Mouse (Mus musculus) hindbrain, postnatal 0 days (tissue): ENCODE data around the gene Taf12. TPM values are rescaled to one million over a fixed set of nuclear protein-coding genes. Genes with fewer than 3 reads are reported as not detected.

Experiments used
- ATAC-seq: fragments of 200-750 bp; cut with Nextera tagmentation; 2 replicates; pipeline ENCODE4 v1.8.0; 2017; ENCODE audit warnings: mild to moderate bottlenecking, moderate TSS enrichment, moderate library complexity
- DNase-seq: peaks from one replicate; pipeline ENCODE4 v3.0.0-alpha.2; 2015; ENCODE audit warnings: low spot score
- H3K27ac ChIP-seq: fragments of 300-500 bp; sonication (generic); 2 replicates; pipeline ENCODE4 v1.5.1; 2014; ENCODE audit warnings: mild to moderate bottlenecking
- H3K27me3 ChIP-seq: fragments of 300-500 bp; sonication (generic); 2 replicates; pipeline ENCODE4 v1.6.1; 2014; ENCODE audit warnings: low read length, mixed read lengths; ENCODE audit not compliant: insufficient read depth
- H3K36me3 ChIP-seq: fragments of 300-500 bp; sonication (generic); 2 replicates; pipeline ENCODE4 v1.6.1; 2014; ENCODE audit warnings: low read length, mixed read lengths; ENCODE audit not compliant: insufficient read depth
- H3K4me1 ChIP-seq: fragments of 300-500 bp; sonication (generic); 2 replicates; pipeline ENCODE4 v1.6.1; 2014; ENCODE audit warnings: antibody characterized with exemption, low read length, mixed read lengths; ENCODE audit not compliant: insufficient read depth
- H3K4me2 ChIP-seq: fragments of 300-500 bp; sonication (generic); 2 replicates; pipeline ENCODE4 v1.6.1; 2014; ENCODE audit warnings: low read depth, mild to moderate bottlenecking, low read length, moderate library complexity, mixed read lengths
- H3K4me3 ChIP-seq: fragments of 300-500 bp; sonication (generic); 2 replicates; pipeline ENCODE4 v1.5.1; 2014; ENCODE audit warnings: low read length
- H3K9ac ChIP-seq: fragments of 300-500 bp; sonication (generic); replicated peaks from 2 replicates; pipeline ENCODE4 v1.6.1; 2014; ENCODE audit warnings: mild to moderate bottlenecking, low read length, moderate library complexity, mixed read lengths
- H3K9me3 ChIP-seq: fragments of 300-500 bp; sonication (generic); 2 replicates; pipeline ENCODE4 v1.6.1; 2016; ENCODE audit warnings: low read length, mixed read lengths
- CTCF ChIP-seq: IDR thresholded peaks from 2 replicates; pipeline ENCODE4 v1.5.1; 2016; ENCODE audit warnings: antibody characterized with exemption, control low read depth, low read depth
- WGBS: fragments of 180-500 bp; shearing (Covaris S2); extraction: QIAGEN DNeasy Blood & Tissue Kit; methylation state at CpG from one replicate; pipeline ENCODE4 v1.1.7; 2014; 5-methylcytosine and 5-hydroxymethylcytosine counted together
- polyA plus RNA-seq: library from polyadenylated mRNA; unstranded; fragments of >200 nt; fragmentation: Nextera tagmentation; extraction: Ambion mirVana; gene quantifications from 2 replicates; pipeline ENCODE4 v1.2.1, GENCODE M21; 2015
- total RNA-seq: library from RNA; depleted of rRNA; stranded (reverse); fragments of >200 nt; gene quantifications from 2 replicates; pipeline ENCODE4 v1.2.3, GENCODE M21; 2014

Taf12 gene
- total and polyA plus RNA-seq, 2 experiments from 2014 or later = 7.6 to 30.5 TPM

DNA sequence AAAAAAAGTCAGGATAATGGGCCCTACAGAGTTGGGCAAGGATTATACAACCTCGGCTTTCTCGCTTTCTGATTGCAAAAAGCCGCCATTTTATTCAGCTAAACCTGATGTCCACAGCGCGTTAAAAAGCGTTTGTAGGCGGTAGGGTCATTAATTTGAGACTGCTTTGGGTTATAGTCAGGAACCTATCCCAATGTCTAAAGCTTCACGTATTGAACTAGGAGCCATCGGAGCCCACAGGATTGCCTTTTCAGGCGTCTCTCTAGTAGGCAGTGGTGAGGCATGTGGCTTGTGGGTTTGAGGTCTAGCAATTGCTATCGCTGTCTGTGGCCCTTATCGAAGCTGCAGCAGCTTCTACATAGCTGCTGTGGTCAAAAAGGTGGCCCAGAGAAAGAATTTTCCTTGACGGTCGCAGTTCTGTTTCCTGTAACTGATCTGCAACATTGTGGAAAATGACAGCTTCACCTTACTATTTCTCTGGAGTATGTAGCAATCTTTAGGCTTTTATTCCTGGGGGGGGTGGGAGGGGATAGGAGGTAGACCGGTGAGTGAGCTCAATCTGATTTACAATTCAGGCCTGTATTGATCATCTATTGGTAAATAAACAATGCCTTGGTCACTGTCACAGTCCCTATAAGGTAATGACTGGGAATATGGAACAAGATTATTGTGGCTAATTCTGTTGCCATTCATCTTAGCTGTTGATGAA, 35.1 kb downstream of the Taf12 start:
- under 1% methylated on average over 15 of the region's 15 CpGs for WGBS

DNA sequence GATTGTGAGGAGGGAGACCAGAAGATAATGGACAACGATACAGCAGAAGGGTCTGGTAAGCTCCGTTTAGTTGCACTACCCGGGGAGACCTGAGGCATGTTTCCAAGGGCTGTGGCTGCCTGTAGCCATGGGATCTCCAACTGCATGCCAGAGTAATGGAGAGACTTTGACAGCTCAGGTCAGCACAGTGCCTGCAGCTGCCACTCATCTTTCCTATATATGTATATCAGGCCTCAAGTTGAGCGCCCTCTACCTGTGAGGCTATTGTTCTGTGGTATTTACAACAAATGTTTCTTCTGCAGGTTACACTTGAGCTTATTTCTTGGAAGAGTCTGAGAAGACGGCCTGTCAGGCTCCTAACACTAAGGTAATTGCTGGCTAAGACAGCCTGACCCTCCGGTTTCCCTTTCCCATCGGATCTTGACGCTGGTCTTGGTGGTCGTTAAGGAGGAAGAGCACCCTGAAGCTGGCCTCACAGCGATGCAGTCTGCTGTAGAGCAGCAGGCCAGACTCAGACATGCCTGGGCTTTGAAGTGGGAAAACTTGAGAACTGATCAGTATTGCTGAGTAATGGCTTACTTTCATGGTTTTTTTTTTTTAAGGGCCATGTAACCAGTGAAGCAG, 35.8 kb downstream of the Taf12 start:
- H3K4me2 ChIP-seq = peak overlapping the region; percentile 78
- H3K27ac ChIP-seq = peak overlapping the region; percentile 95
- ATAC-seq = peak; percentile 49
- 32% methylated on average over 10 of the region's 10 CpGs for WGBS
- no peaks in the 10 kb centered on the region for H3K9me3 ChIP-seq
- peak; percentile 50 for DNase-seq
- peak; percentile 61 for TF ChIP-seq CTCF
- peaks cover 22% of the 10 kb centered on the region for H3K36me3 ChIP-seq
- 0 out of 2 replicates have a peak, but pooled peaks cover 4% of the 10 kb centered on the region for H3K4me1 ChIP-seq
- peak overlapping the region; percentile 74 for H3K4me3 ChIP-seq
- H3K27me3 ChIP-seq = no peaks in the 10 kb centered on the region
- peak overlapping the region; percentile 92 for H3K9ac ChIP-seq

More for the DNA sequence above, 35.1 kb downstream of the Taf12 start:
- DNase-seq (peak; percentile 61), ATAC-seq (no peak)
- H3K4me1 ChIP-seq = 0 out of 2 replicates have a peak, but pooled peaks cover 4% of the 10 kb centered on the region
- no peaks in the 10 kb centered on the region for H3K27me3 ChIP-seq
- H3K4me3 ChIP-seq = peak overlapping the region; percentile 74
- no peak for TF ChIP-seq CTCF
- H3K9me3 ChIP-seq = no peaks in the 10 kb centered on the region
- peaks cover 22% of the 10 kb centered on the region for H3K36me3 ChIP-seq
- peak overlapping the region; percentile 78 for H3K4me2 ChIP-seq
- peak overlapping the region; percentile 92 for H3K9ac ChIP-seq
- peak overlapping the region; percentile 95 for H3K27ac ChIP-seq

DNA sequence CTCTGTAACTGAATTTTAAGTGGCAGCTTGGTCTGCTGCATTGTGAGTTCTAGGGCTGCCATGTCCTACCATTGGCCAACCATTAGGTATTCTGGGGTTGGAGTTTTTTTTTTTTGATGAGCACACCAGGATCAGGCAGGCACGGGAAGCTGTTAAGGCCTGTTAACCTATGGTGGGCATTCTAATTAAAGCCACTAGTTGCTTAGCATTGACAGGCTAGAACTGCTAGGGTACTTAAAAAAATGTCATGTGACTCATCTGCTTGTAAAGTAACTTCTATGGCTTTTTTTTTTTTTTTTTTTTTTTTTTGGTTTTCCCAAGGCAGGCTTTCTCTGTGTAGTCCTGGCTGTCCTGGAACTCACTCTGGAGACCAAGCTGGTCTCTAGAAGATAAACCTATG, 37.0 kb downstream of the Taf12 start:
- H3K9me3 ChIP-seq = no peaks in the 10 kb centered on the region
- DNase-seq = no peak
- H3K36me3 ChIP-seq = peaks cover 27% of the 10 kb centered on the region
- no peak for TF ChIP-seq CTCF
- 43% methylated on average over 1 of the region's 1 CpGs for whole genome bisulfite sequencing
- no peaks in the 10 kb centered on the region for H3K27me3 ChIP-seq
- no peak overlapping the region for H3K4me2 ChIP-seq
- no peak for ATAC-seq
- H3K9ac ChIP-seq = no peak overlapping the region
- no peak overlapping the region for H3K27ac ChIP-seq
- H3K4me1 ChIP-seq = 0 out of 2 replicates have a peak, but pooled peaks cover 4% of the 10 kb centered on the region
- no peak overlapping the region for H3K4me3 ChIP-seq

- TF ChIP-seq CTCF = no peak
- no peak overlapping the region for H3K9ac ChIP-seq
Observed at GRCm38 (mm10) chr4:132311801-132312200, 37.6 kb downstream of the Taf12 start.

DNA sequence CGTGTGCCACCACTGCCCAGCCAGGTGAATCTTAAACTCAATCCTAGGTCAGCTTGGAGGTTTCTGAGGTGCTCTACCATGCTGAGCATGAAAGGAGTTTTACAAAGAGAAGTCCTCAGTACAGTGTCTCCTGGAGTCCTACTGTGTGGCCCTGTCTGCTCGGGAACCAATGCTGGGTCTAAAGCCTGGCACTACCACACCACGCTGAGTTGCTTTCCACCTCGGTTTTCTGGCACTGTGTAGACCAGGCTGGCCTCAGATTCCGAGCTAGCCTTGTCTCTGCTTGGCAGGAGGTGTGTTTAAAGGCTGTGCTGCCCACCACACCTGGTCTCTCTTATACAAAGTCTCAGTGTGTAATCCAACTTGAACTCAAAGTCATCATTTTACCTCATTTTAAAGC, 38.5 kb downstream of the Taf12 start:
- no peak for DNase-seq
- Histone ChIP-seq H3K4me1 (0 out of 2 replicates have a peak, but pooled peaks cover 4% of the 10 kb centered on the region), H3K27me3 (no peaks in the 10 kb centered on the region), H3K9ac (no peak overlapping the region), H3K27ac (no peak overlapping the region), H3K4me3 (no peak overlapping the region), H3K36me3 (peaks cover 32% of the 10 kb centered on the region), H3K9me3 (no peaks in the 10 kb centered on the region), H3K4me2 (no peak overlapping the region)
- ATAC-seq = no peak
- no peak for TF ChIP-seq CTCF
- WGBS = 86% methylated on average over 5 of the region's 5 CpGs

More at GRCm38 (mm10) chr4:132311801-132312200, 37.6 kb downstream of the Taf12 start:
- Histone ChIP-seq H3K4me2 (no peak overlapping the region), H3K4me3 (no peak overlapping the region), H3K4me1 (0 out of 2 replicates have a peak, but pooled peaks cover 4% of the 10 kb centered on the region), H3K27ac (no peak overlapping the region), H3K9me3 (no peaks in the 10 kb centered on the region), H3K36me3 (peaks cover 32% of the 10 kb centered on the region), H3K27me3 (no peaks in the 10 kb centered on the region)
- no peak for DNase-seq
- no peak for ATAC-seq
- 56% methylated on average over 3 of the region's 3 CpGs for WGBS

DNA sequence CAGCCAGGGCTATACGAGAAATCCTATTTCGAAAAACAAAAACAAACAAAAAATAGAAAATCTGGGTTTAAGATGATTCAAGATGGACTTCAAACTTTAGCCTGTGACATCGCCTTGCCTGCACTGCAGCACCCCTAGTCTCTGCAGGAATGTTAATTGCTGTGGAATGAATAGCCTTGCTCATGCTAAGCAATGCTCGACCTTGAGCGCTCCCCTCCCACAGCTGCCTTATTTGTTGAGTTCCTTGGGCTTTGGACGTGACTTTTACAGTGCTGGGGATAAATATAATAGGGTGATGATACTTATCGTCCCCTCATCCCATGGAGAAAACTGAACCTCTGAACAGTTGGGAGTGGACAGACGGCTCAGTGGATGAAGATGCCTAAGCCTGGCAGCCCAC, 41.5 kb downstream of the Taf12 start:
- Histone ChIP-seq H3K9ac (no peak overlapping the region), H3K27me3 (no peaks in the 10 kb centered on the region), H3K27ac (no peak overlapping the region), H3K9me3 (no peaks in the 10 kb centered on the region), H3K4me1 (no peaks in the 10 kb centered on the region), H3K4me2 (no peak overlapping the region), H3K36me3 (peaks cover 52% of the 10 kb centered on the region), H3K4me3 (no peak overlapping the region)
- ATAC-seq (no peak), DNase-seq (no peak)
- no peak for TF ChIP-seq CTCF
- 85% methylated on average over 8 of the region's 8 CpGs for WGBS

DNA sequence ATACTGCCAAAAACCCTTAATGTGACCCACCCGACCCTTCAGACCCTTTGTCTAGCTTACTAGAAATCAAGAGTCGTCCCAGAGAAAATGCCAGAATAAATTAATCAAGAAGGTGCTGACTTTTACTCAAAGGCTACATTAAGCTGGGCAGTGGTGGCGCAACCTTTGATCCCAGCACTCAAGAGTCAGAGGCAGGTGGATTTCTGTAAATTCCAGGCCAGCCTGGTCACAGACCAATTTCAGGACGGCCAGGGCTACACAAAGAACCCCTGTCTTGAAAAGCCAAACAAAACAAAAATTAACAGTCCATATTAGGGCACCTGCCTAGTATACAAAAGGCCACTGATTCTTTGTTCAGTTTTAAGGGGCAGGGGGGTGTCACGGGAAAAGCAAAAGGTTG, 52.3 kb downstream of the Taf12 start:
- Histone ChIP-seq H3K4me1 (peaks cover 9% of the 10 kb centered on the region), H3K9ac (no peak overlapping the region), H3K27me3 (no peaks in the 10 kb centered on the region), H3K36me3 (peaks cover 16% of the 10 kb centered on the region), H3K9me3 (no peaks in the 10 kb centered on the region), H3K4me2 (no peak overlapping the region), H3K27ac (no peak overlapping the region), H3K4me3 (no peak overlapping the region)
- WGBS = 77% methylated on average over 5 of the region's 5 CpGs
- no peak for TF ChIP-seq CTCF
- ATAC-seq = no peak
- DNase-seq = no peak
